Mouse (Mus musculus) forebrain, embryonic 10.5 days (tissue): ENCODE results near the gene Arhgef40. TPM values are rescaled to one million over a fixed set of nuclear protein-coding genes. Genes with fewer than 3 reads are reported as not detected.

Source experiments
- polyA plus RNA-seq: library from polyadenylated mRNA; unstranded; fragments of >200 nt; fragmentation: Nextera tagmentation; extraction: Ambion mirVana; gene quantifications from 2 replicates; pipeline ENCODE4 v1.2.1, GENCODE M21; 2016

Arhgef40 gene
- polyA plus RNA-seq, 1 experiment from 2014 or later: 102 TPM

Other genes starting within 250 kb of the Arhgef40 start
- not detected in 2 replicates for gene Ang4, start 211.1 kb upstream of the Arhgef40 start, polyA plus RNA-seq
- gene AY358078, start 184.7 kb upstream of the Arhgef40 start, polyA plus RNA-seq: not detected in 2 replicates
- not detected in 2 replicates for gene Ear6, start 131.0 kb upstream of the Arhgef40 start, polyA plus RNA-seq
- 43.3 and 59.9 TPM in 2 replicates for gene Mettl17, start 99.9 kb upstream of the Arhgef40 start, polyA plus RNA-seq
- gene Slc39a2, start 91.8 kb upstream of the Arhgef40 start, polyA plus RNA-seq: 0.50 and 0.77 TPM in 2 replicates
- gene Ndrg2, start 70.6 kb upstream of the Arhgef40 start, polyA plus RNA-seq: 9.0 and 9.1 TPM in 2 replicates
- gene Tppp2, start 66.3 kb upstream of the Arhgef40 start, polyA plus RNA-seq: not detected in 2 replicates
- gene Rnase13, start 61.9 kb upstream of the Arhgef40 start, polyA plus RNA-seq: not detected in 2 replicates
- gene Tmem253, start 30.9 kb downstream of the Arhgef40 start, polyA plus RNA-seq: 0.63 and 0.96 TPM in 2 replicates
- 85.4 and 87.6 TPM in 2 replicates for gene Zfp219, start 36.0 kb downstream of the Arhgef40 start, polyA plus RNA-seq
- not detected in 2 replicates for gene Olfr221, start 57.7 kb downstream of the Arhgef40 start, polyA plus RNA-seq
- 894 and 948 TPM in 2 replicates for gene Hnrnpc, start 119.3 kb downstream of the Arhgef40 start, polyA plus RNA-seq
- 130 and 134 TPM in 2 replicates for gene Rpgrip1, start 126.0 kb downstream of the Arhgef40 start, polyA plus RNA-seq
- 99.4 and 104 TPM in 2 replicates for gene Supt16, start 212.7 kb downstream of the Arhgef40 start, polyA plus RNA-seq